Mouse (Mus musculus) hindbrain, embryonic 14.5 days (tissue): ENCODE results near the gene Zw10. TPM values are rescaled to one million over a fixed set of nuclear protein-coding genes. Genes with fewer than 3 reads are reported as not detected.

Experiments
- ATAC-seq: fragments of 200-750 bp; cut with Nextera tagmentation; 2 replicates; pipeline ENCODE4 v1.8.0; 2017; ENCODE audit warnings: moderate number of reproducible peaks, mild to moderate bottlenecking, moderate TSS enrichment, moderate library complexity; ENCODE audit not compliant: low FRiP score
- DNase-seq: peaks from one replicate; pipeline ENCODE4 v3.0.0-alpha.2; 2015; ENCODE audit warnings: low spot score
- H3K27ac ChIP-seq: fragments of 300-500 bp; sonication (generic); 2 replicates; pipeline ENCODE4 v1.5.1; 2014; ENCODE audit warnings: mild to moderate bottlenecking, moderate library complexity
- H3K27me3 ChIP-seq: fragments of 300-500 bp; sonication (generic); 2 replicates; pipeline ENCODE4 v1.6.1; 2014; ENCODE audit warnings: mild to moderate bottlenecking, low read length, mixed read lengths; ENCODE audit not compliant: control insufficient read depth, insufficient read depth
- H3K36me3 ChIP-seq: fragments of 300-500 bp; sonication (generic); replicated peaks from 2 replicates; pipeline ENCODE4 v1.6.1; 2014; ENCODE audit not compliant: control insufficient read depth, insufficient read depth
- H3K4me1 ChIP-seq: fragments of 300-500 bp; sonication (generic); replicated peaks from 2 replicates; pipeline ENCODE4 v1.6.1; 2014; ENCODE audit warnings: antibody characterized with exemption, low read length, mixed read lengths; ENCODE audit not compliant: control insufficient read depth, insufficient read depth
- H3K4me2 ChIP-seq: fragments of 300-500 bp; sonication (generic); replicated peaks from 2 replicates; pipeline ENCODE4 v1.6.1; 2014; ENCODE audit warnings: mild to moderate bottlenecking, moderate library complexity
- H3K4me3 ChIP-seq: fragments of 300-500 bp; sonication (generic); replicated peaks from 2 replicates; pipeline ENCODE4 v1.5.1; 2014; ENCODE audit warnings: mild to moderate bottlenecking, low read length
- H3K9ac ChIP-seq: fragments of 300-500 bp; sonication (generic); 2 replicates; pipeline ENCODE4 v1.6.1; 2014
- H3K9me3 ChIP-seq: fragments of 300-500 bp; sonication (generic); 2 replicates; pipeline ENCODE4 v1.6.1; 2016; ENCODE audit warnings: low read length; ENCODE audit not compliant: control insufficient read depth
- WGBS: fragments of 180-500 bp; shearing (Covaris S2); extraction: QIAGEN DNeasy Blood & Tissue Kit; methylation state at CpG from one replicate; pipeline ENCODE4 v1.1.7; 2014; 5-methylcytosine and 5-hydroxymethylcytosine counted together
- polyA plus RNA-seq: library from polyadenylated mRNA; unstranded; fragments of >200 nt; fragmentation: Nextera tagmentation; extraction: Ambion mirVana; gene quantifications from 2 replicates; pipeline ENCODE4 v1.2.1, GENCODE M21; 2014

Zw10 gene
- polyA plus RNA-seq: 25.1 and 27.8 TPM in 2 replicates

DNA sequence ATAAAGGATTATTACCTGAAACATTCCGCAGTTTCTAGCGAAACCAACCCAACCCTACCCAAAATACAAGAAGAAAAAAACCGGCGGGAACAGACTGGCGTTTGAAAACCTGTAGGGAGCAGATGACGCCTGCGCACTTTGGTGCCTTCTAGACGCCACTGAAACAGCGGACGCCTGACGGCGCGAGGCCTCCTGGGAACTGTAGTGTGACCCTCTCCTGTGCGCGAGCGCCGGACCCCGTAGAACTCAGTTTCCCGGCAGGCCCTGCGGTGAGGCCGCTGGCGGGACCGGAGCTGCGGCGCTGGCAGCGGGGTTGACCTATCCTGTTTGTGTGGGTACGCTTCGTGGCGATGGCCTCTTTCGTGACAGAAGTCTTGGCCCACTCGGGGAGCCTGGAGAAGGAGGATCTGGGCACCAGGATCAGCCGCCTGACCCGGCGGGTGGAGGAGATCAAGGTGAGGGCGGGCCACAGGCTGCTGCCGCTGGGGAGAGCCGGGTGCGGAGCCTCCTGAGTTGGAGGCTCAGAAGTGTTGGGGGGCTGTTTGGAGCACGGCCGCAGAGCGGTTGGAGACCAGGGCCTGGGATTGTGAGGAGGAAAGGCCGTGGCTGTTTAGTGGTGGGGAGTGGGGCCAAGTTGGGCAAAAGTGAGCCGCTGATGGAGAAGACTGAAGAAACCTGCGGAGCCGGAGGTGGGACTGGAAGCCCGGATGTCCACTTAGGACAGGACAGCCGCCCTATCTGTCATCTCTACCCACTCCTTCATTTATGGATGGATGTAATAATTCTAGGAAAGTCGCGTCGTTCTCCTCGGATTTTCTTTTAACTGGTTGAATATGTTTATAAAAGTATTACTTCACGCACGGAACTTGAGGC is at the start of gene Zw10:
Gene Zw10, plus strand, starts transcription at position 281 of the 873 bp plus-strand sequence.
- WGBS: under 1% methylated on average over 53 of the region's 53 CpGs
- Histone ChIP-seq H3K27ac (no peak within 1 kb of the TSS; the same call in 1 of the 2 replicates), H3K36me3 (peaks cover 7% of the 10 kb centered on the region; the same call in 1 of the 2 replicates), H3K9me3 (no peaks in the 10 kb centered on the region), H3K27me3 (no peaks in the 10 kb centered on the region), H3K4me1 (peaks cover 6% of the 10 kb centered on the region; the same call in 1 of the 2 replicates), H3K4me2 (peak within 1 kb of the TSS; percentile 59), H3K4me3 (peak within 1 kb of the TSS; percentile 62), H3K9ac (peak within 1 kb of the TSS; percentile 77)
- peak; percentile 95 for DNase-seq
- ATAC-seq: peak; percentile 99

DNA sequence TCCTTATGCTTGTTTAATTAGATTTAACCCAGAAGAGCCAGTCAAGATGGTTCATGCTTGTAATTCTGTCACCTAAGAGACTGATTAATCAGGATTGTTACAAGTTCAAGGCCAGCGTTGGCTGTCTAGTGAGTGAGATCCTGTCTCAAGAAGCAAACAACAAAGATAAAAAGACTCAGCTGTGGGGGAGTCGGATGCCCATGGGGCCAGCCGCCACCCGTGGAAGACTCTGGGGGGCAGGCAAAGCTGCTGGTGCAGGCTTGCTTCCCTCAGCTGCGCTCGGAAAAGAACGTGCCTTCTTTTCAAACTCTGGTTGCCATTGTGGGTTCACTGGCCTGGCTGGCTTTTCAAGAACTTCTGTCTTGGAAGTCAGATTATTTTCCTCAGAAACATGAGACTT is 39.6 kb upstream of the Zw10 start:
- Histone ChIP-seq H3K4me3 (no peak overlapping the region), H3K27ac (no peak overlapping the region), H3K4me1 (no peaks in the 10 kb centered on the region), H3K9ac (no peak overlapping the region), H3K27me3 (no peaks in the 10 kb centered on the region), H3K4me2 (no peak overlapping the region), H3K36me3 (peaks cover 69% of the 10 kb centered on the region), H3K9me3 (no peaks in the 10 kb centered on the region)
- 76% methylated on average over 7 of the region's 7 CpGs for WGBS
- DNase-seq (no peak), ATAC-seq (no peak)

- Histone ChIP-seq H3K4me2 (no peak overlapping the region), H3K36me3 (peaks cover 40% of the 10 kb centered on the region), H3K4me1 (no peaks in the 10 kb centered on the region), H3K9me3 (no peaks in the 10 kb centered on the region), H3K9ac (no peak overlapping the region), H3K4me3 (no peak overlapping the region), H3K27me3 (no peaks in the 10 kb centered on the region), H3K27ac (no peak overlapping the region)
- DNase-seq: no peak
- 96% methylated on average over 5 of the region's 5 CpGs for WGBS
- no peak for ATAC-seq
Observed at GRCm38 (mm10) chr9:49021289-49021688, 34.1 kb upstream of the Zw10 start.

- DNase-seq: no peak
- H3K27ac ChIP-seq: no peak overlapping the region
- no peaks in the 10 kb centered on the region for H3K4me1 ChIP-seq
- ATAC-seq: no peak
- no peak overlapping the region for H3K9ac ChIP-seq
- WGBS: 89% methylated on average over 5 of the region's 5 CpGs
- H3K9me3 ChIP-seq: no peaks in the 10 kb centered on the region
- H3K4me2 ChIP-seq: no peak overlapping the region
- no peak overlapping the region for H3K4me3 ChIP-seq
- H3K27me3 ChIP-seq: no peaks in the 10 kb centered on the region
- H3K36me3 ChIP-seq: peaks cover 52% of the 10 kb centered on the region
Observed at GRCm38 (mm10) chr9:49023956-49024355, 31.5 kb upstream of the Zw10 start.

GRCm38 (mm10) chr9:49024529-49024928 is 30.9 kb upstream of the Zw10 start:
- Histone ChIP-seq H3K9ac (no peak overlapping the region), H3K4me2 (no peak overlapping the region), H3K27me3 (no peaks in the 10 kb centered on the region), H3K36me3 (peaks cover 53% of the 10 kb centered on the region), H3K4me3 (no peak overlapping the region), H3K27ac (no peak overlapping the region), H3K9me3 (no peaks in the 10 kb centered on the region), H3K4me1 (no peaks in the 10 kb centered on the region)
- DNase-seq: no peak
- ATAC-seq: no peak
- whole genome bisulfite sequencing: 85% methylated on average over 2 of the region's 2 CpGs

DNA sequence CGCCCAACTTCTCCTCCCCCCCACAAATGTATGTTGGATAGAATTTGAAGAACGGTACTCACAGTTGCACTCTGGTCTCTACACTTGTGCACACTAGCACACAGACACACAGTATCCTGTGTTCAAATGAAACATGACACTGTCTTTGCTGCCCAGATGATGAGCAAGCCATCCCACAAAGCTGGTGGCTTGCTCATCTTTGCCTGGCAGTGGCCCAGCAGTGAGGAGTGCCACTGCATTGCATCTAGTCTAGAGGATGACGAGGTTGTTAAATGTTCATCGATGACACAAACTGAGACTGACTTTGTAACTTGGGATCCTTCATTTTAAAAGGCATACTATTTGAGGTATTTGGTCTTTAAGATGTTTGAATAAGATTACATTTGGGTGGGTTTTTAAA is 20.6 kb upstream of the Zw10 start:
- Histone ChIP-seq H3K9ac (no peak overlapping the region), H3K4me2 (no peak overlapping the region), H3K27ac (no peak overlapping the region), H3K27me3 (no peaks in the 10 kb centered on the region), H3K36me3 (peaks cover 88% of the 10 kb centered on the region), H3K9me3 (no peaks in the 10 kb centered on the region), H3K4me1 (no peaks in the 10 kb centered on the region), H3K4me3 (no peak overlapping the region)
- DNase-seq (no peak), ATAC-seq (no peak)
- WGBS: 95% methylated on average over 4 of the region's 4 CpGs

GRCm38 (mm10) chr9:49050901-49051300 is 4.5 kb upstream of the Zw10 start:
- H3K9me3 ChIP-seq: no peaks in the 10 kb centered on the region
- no peaks in the 10 kb centered on the region for H3K27me3 ChIP-seq
- H3K9ac ChIP-seq: no peak overlapping the region
- ATAC-seq (no peak), DNase-seq (no peak)
- H3K27ac ChIP-seq: no peak overlapping the region
- 81% methylated on average over 5 of the region's 5 CpGs for WGBS
- H3K36me3 ChIP-seq: no peaks in the 10 kb centered on the region
- H3K4me3 ChIP-seq: no peak overlapping the region
- no peak overlapping the region for H3K4me2 ChIP-seq
- H3K4me1 ChIP-seq: peaks cover under 1% of the 10 kb centered on the region; the same call in 1 of the 2 replicates

DNA sequence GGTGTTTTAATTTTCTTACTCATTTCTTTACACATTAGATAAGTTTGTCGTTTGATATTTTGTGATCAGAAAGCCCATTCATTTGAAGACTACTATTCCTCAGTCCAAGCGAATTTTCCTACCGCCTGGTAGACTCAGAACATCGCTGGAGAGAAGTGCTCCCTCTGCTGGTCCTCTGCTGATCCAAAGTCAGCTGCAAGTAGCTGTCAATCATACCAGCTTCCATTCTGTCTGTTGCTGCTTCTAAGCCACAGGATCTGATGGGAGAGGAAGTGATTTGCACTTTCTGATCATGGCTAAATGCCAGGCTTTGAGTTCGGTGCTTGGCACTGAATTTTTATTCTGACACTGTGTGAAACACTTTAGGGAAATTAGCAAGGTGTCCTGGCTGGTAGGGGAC is 4.1 kb upstream of the Zw10 start:
- H3K27ac ChIP-seq: no peak overlapping the region
- no peak for ATAC-seq
- no peak overlapping the region for H3K4me3 ChIP-seq
- H3K9me3 ChIP-seq: no peaks in the 10 kb centered on the region
- H3K9ac ChIP-seq: no peak overlapping the region
- H3K4me2 ChIP-seq: no peak overlapping the region
- WGBS: 16% methylated on average over 5 of the region's 5 CpGs
- H3K27me3 ChIP-seq: no peaks in the 10 kb centered on the region
- DNase-seq: peak; percentile 84
- H3K4me1 ChIP-seq: peaks cover 5% of the 10 kb centered on the region; the same call in 1 of the 2 replicates
- H3K36me3 ChIP-seq: no peaks in the 10 kb centered on the region

- no peak overlapping the region for H3K27ac ChIP-seq
- no peaks in the 10 kb centered on the region for H3K9me3 ChIP-seq
- H3K4me3 ChIP-seq: no peak overlapping the region
- H3K9ac ChIP-seq: no peak overlapping the region
- no peak for DNase-seq
- H3K27me3 ChIP-seq: no peaks in the 10 kb centered on the region
- 0 out of 2 replicates have a peak, but pooled peaks cover 3% of the 10 kb centered on the region for H3K36me3 ChIP-seq
- H3K4me1 ChIP-seq: peaks cover 6% of the 10 kb centered on the region; the same call in 1 of the 2 replicates
- WGBS: 78% methylated on average over 3 of the region's 3 CpGs
- no peak for ATAC-seq
- H3K4me2 ChIP-seq: no peak overlapping the region
Observed at GRCm38 (mm10) chr9:49054028-49054427, 1.4 kb upstream of the Zw10 start.
